Mouse (Mus musculus) bone marrow macrophage, adult 2 months (primary cell): ENCODE data around the gene Trp53i11.

Experiments
- CTCF ChIP-seq: IDR thresholded peaks from 2 replicates; pipeline ENCODE4 v1.5.1; 2012; ENCODE audit warnings: low read depth, mild to moderate bottlenecking, low read length, moderate library complexity
- POLR2A ChIP-seq: IDR thresholded peaks from 2 replicates; pipeline ENCODE4 v1.6.1; 2012; ENCODE audit warnings: mild to moderate bottlenecking, low read depth, low read length, borderline replicate concordance

- no peak for TF ChIP-seq POLR2A
- TF ChIP-seq CTCF = no peak
Observed at GRCm38 (mm10) chr2:93176193-93176798, 11.1 kb upstream of the Trp53i11 start.
